Mouse (Mus musculus) stomach, embryonic 14.5 days (tissue): Measurements from ENCODE around the gene Gm16181. TPM values are rescaled to one million over a fixed set of nuclear protein-coding genes. Genes with fewer than 3 reads are reported as not detected.

Experiments
- ATAC-seq: fragments of 200-750 bp; cut with Nextera tagmentation; 2 replicates; pipeline ENCODE4 v1.8.0; 2017; ENCODE audit warnings: low read depth, moderate TSS enrichment; ENCODE audit not compliant: insufficient number of reproducible peaks, insufficient read depth, low FRiP score
- H3K27ac ChIP-seq: fragments of 300-500 bp; sonication (generic); 2 replicates; pipeline ENCODE4 v1.5.1; 2014; ENCODE audit warnings: mild to moderate bottlenecking, low read length, moderate library complexity, mixed read lengths
- H3K27me3 ChIP-seq: fragments of 300-500 bp; sonication (generic); 2 replicates; pipeline ENCODE4 v1.6.1; 2014; ENCODE audit warnings: low read length, control low read depth, mixed read lengths; ENCODE audit not compliant: control insufficient read depth, insufficient read depth
- H3K36me3 ChIP-seq: fragments of 300-500 bp; sonication (generic); 2 replicates; pipeline ENCODE4 v1.6.1; 2014; ENCODE audit warnings: mild to moderate bottlenecking, control low read depth, low read length, moderate library complexity, mixed read lengths; ENCODE audit not compliant: control insufficient read depth, insufficient read depth
- H3K4me1 ChIP-seq: fragments of 300-500 bp; sonication (generic); 2 replicates; pipeline ENCODE4 v1.6.1; 2014; ENCODE audit warnings: low read length, control low read depth, mixed read lengths; ENCODE audit not compliant: control insufficient read depth, insufficient read depth
- H3K4me2 ChIP-seq: fragments of 300-500 bp; sonication (generic); replicated peaks from 2 replicates; pipeline ENCODE4 v1.6.1; 2014; ENCODE audit warnings: low read depth, low read length, control low read depth
- H3K4me3 ChIP-seq: fragments of 300-500 bp; sonication (generic); 2 replicates; pipeline ENCODE4 v1.5.1; 2014; ENCODE audit warnings: low read depth, low read length, control low read depth
- H3K9ac ChIP-seq: fragments of 300-500 bp; sonication (generic); replicated peaks from 2 replicates; pipeline ENCODE4 v1.6.1; 2014; ENCODE audit warnings: low read depth, mild to moderate bottlenecking, control low read depth, low read length, moderate library complexity, mixed read lengths
- H3K9me3 ChIP-seq: fragments of 300-500 bp; sonication (generic); 2 replicates; pipeline ENCODE4 v1.6.1; 2016; ENCODE audit warnings: low read depth, low read length, control low read depth; ENCODE audit not compliant: control insufficient read depth
- WGBS: fragments of 180-500 bp; shearing (Covaris S2); extraction: QIAGEN DNeasy Blood & Tissue Kit; methylation state at CpG from one replicate; pipeline ENCODE4 v1.1.7; 2014; 5-methylcytosine and 5-hydroxymethylcytosine counted together
- polyA plus RNA-seq: library from polyadenylated mRNA; unstranded; fragments of >200 nt; fragmentation: Nextera tagmentation; extraction: Ambion mirVana; gene quantifications from 2 replicates; pipeline ENCODE4 v1.2.1, GENCODE M21; 2014

Gene Gm16181
- polyA plus RNA-seq, 1 experiment from 2014 or later = not detected

- Histone ChIP-seq H3K4me3 (no peak overlapping the region), H3K36me3 (no peaks in the 10 kb centered on the region), H3K4me1 (peaks cover 2% of the 10 kb centered on the region; the same call in 1 of the 2 replicates), H3K27ac (no peak overlapping the region), H3K4me2 (no peak overlapping the region), H3K9ac (no peak overlapping the region), H3K27me3 (peaks cover 12% of the 10 kb centered on the region), H3K9me3 (no peaks in the 10 kb centered on the region)
- no peak for ATAC-seq
- 77% methylated on average over 11 of the region's 11 CpGs for WGBS
These were observed 20.2 kb upstream of the Gm16181 start for GRCm38 (mm10) chr17:35200398-35200797.

DNA sequence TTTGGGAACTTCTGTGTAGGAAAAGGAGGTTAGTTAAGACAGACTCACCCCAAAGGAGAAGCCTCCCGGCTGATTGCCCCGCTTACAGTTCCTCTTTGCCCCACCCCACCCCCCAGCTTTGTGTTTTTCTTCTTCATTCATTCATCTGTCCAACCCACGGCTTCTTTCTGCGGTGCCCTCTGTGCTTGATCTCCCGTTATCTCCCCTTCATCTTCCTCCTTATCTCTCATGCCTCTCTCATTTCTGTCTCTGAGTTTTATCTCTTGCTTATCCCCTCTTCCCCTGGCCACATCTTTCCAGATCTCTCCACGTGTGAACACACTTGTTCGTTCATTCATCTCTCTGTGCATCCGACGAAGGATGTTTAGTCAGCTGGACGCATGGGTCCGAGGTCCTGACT is 19.5 kb upstream of the Gm16181 start:
- H3K9ac ChIP-seq = no peak overlapping the region
- peaks cover 6% of the 10 kb centered on the region; the same call in 1 of the 2 replicates for H3K27me3 ChIP-seq
- H3K4me2 ChIP-seq = no peak overlapping the region
- no peaks in the 10 kb centered on the region for H3K9me3 ChIP-seq
- 58% methylated on average over 11 of the region's 11 CpGs for WGBS
- H3K36me3 ChIP-seq = no peaks in the 10 kb centered on the region
- no peak overlapping the region for H3K4me3 ChIP-seq
- no peak overlapping the region for H3K27ac ChIP-seq
- ATAC-seq = no peak
- no peaks in the 10 kb centered on the region for H3K4me1 ChIP-seq

DNA sequence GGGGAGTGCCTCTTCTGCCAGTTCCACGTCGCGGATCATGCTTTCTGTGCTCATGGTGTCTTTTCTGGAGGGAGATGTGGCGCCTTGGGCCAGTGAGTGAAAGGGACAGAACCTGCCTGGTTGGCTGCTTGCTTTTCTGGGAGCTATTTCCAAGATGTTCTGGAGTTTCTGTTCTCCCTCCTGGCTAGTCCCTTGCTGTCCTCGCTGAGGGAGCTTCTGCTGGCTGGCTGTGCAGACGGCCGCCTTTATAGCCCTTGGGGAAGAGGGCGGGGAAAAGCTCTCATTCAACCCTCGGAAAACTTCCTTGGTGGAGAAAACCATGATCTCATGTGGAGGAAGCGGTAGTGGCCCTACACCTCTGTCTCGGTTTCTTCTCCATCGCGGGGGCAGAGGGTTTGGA is 18.8 kb upstream of the Gm16181 start, which contains the start of gene Tnf:
Gene Tnf, minus strand, starts transcription at position 221 of the 400 bp plus-strand sequence.
- Histone ChIP-seq H3K4me3 (no peak within 1 kb of the TSS), H3K36me3 (no peaks in the 10 kb centered on the region), H3K4me2 (no peak within 1 kb of the TSS), H3K27ac (no peak within 1 kb of the TSS), H3K27me3 (0 out of 2 replicates have a peak, but pooled peaks cover 5% of the 10 kb centered on the region), H3K4me1 (no peaks in the 10 kb centered on the region), H3K9me3 (no peaks in the 10 kb centered on the region), H3K9ac (no peak within 1 kb of the TSS)
- ATAC-seq = no peak
- WGBS = 33% methylated on average over 13 of the region's 13 CpGs

GRCm38 (mm10) chr17:35202442-35202841 is 18.2 kb upstream of the Gm16181 start:
- Histone ChIP-seq H3K9me3 (no peaks in the 10 kb centered on the region), H3K4me1 (no peaks in the 10 kb centered on the region), H3K9ac (no peak overlapping the region), H3K27me3 (0 out of 2 replicates have a peak, but pooled peaks cover 5% of the 10 kb centered on the region), H3K36me3 (no peaks in the 10 kb centered on the region), H3K4me2 (no peak overlapping the region), H3K27ac (no peak overlapping the region), H3K4me3 (no peak overlapping the region)
- no peak for ATAC-seq
- WGBS = 76% methylated on average over 4 of the region's 4 CpGs

DNA sequence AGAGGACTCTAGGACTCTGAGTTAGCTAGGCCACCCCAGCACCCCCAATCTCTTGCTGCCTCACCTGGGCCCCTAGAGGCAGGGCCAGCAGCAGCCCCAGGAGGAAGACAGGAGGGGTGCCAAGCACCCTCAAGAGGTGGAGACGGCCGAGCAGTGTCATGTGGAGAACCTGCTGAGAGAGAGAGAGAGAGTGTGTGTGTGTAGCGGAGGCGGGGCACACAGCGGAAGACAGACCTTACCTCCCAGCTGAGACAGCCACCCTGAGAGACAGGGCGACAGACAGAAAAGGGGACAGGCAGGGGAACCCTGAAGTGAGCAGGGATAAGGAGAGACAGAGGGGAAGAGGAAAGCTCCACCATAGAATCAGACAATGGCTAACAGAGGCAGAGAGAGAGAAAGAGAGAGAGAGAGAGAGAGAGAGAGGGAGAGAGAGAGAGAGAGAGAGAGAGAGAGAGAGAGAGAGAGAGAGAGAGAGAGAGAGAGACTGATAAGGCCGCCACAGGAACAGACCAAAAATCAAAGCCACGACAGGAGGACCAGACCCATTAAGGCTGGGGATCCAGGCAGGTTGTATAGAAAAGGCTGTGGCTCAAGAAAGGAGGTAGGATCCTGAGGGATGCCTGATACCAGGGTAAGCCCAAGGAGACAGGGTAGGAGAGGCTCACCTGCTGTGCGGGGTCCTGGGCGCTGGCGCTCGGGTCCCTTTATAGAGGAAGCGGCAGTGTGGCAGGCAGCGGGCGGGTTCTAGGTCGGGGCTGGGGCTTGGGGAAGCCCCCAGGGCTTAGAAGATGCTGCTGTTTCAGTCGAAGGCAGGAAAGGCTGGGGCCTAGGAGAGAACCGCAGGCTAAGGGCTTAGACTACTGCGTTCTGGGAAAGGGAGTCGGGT is 15.9 kb upstream of the Gm16181 start, which contains the start of gene Lta:
Gene Lta, minus strand, starts transcription at position 858 of the 886 bp plus-strand sequence.
- H3K4me2 ChIP-seq = no peak within 1 kb of the TSS
- no peak for ATAC-seq
- H3K27ac ChIP-seq = no peak within 1 kb of the TSS
- no peaks in the 10 kb centered on the region for H3K9me3 ChIP-seq
- no peaks in the 10 kb centered on the region for H3K4me1 ChIP-seq
- H3K27me3 ChIP-seq = 0 out of 2 replicates have a peak, but pooled peaks cover 5% of the 10 kb centered on the region
- H3K9ac ChIP-seq = no peak within 1 kb of the TSS
- no peak within 1 kb of the TSS for H3K4me3 ChIP-seq
- 32% methylated on average over 20 of the region's 20 CpGs for WGBS
- H3K36me3 ChIP-seq = no peaks in the 10 kb centered on the region

- H3K4me3 ChIP-seq = no peak overlapping the region
- no peak overlapping the region for H3K27ac ChIP-seq
- H3K9ac ChIP-seq = no peak overlapping the region
- H3K4me1 ChIP-seq = no peaks in the 10 kb centered on the region
- no peak for ATAC-seq
- no peak overlapping the region for H3K4me2 ChIP-seq
- WGBS = 52% methylated on average over 10 of the region's 10 CpGs
- H3K9me3 ChIP-seq = no peaks in the 10 kb centered on the region
- no peaks in the 10 kb centered on the region for H3K36me3 ChIP-seq
- H3K27me3 ChIP-seq = 0 out of 2 replicates have a peak, but pooled peaks cover 5% of the 10 kb centered on the region
These were observed 15.3 kb upstream of the Gm16181 start for GRCm38 (mm10) chr17:35205380-35205769.

GRCm38 (mm10) chr17:35209785-35210535 is 10.7 kb upstream of the Gm16181 start:
- H3K9me3 ChIP-seq = no peaks in the 10 kb centered on the region
- H3K36me3 ChIP-seq = no peaks in the 10 kb centered on the region
- WGBS = 72% methylated on average over 12 of the region's 12 CpGs
- H3K27me3 ChIP-seq = no peaks in the 10 kb centered on the region
- H3K27ac ChIP-seq = no peak overlapping the region
- H3K4me1 ChIP-seq = no peaks in the 10 kb centered on the region
- no peak overlapping the region for H3K9ac ChIP-seq
- no peak overlapping the region for H3K4me3 ChIP-seq
- no peak overlapping the region for H3K4me2 ChIP-seq
- ATAC-seq = no peak

GRCm38 (mm10) chr17:35210593-35210992 is 10.0 kb upstream of the Gm16181 start:
- H3K9me3 ChIP-seq = no peaks in the 10 kb centered on the region
- WGBS = 56% methylated on average over 3 of the region's 3 CpGs
- H3K9ac ChIP-seq = no peak overlapping the region
- ATAC-seq = no peak
- H3K27me3 ChIP-seq = no peaks in the 10 kb centered on the region
- H3K36me3 ChIP-seq = no peaks in the 10 kb centered on the region
- no peaks in the 10 kb centered on the region for H3K4me1 ChIP-seq
- no peak overlapping the region for H3K27ac ChIP-seq
- no peak overlapping the region for H3K4me3 ChIP-seq
- H3K4me2 ChIP-seq = no peak overlapping the region
